Mouse (Mus musculus): ENCODE measurements around the gene Trpv2.

GRCm38 (mm10) chr11:62644602-62645336 lies 70.5 kb downstream of the Trpv2 start:
- no peak for TF ChIP-seq POLR2A (IDR thresholded peaks at IDR 0.05; ENCODE audit: low read depth, low read length)
- no peak for TF ChIP-seq CTCF (IDR thresholded peaks at IDR 0.05; ENCODE audit: extremely low read depth, insufficient read length, insufficient replicate concordance, low read depth, low read length)

Measured in small intestine, adult 2 months (tissue).